Mouse (Mus musculus) neural tube, embryonic 10.5 days (tissue): ENCODE measurements at regions not wholly inside any gene's neighbourhood (a gene's known extent, or its start where the extent isn't known, plus 50 kb on each side); places are given as distances from the start of the nearest gene placed in this dataset.

Experiments used
- DNase-seq: peaks from one replicate; pipeline ENCODE4 v3.0.0-alpha.2; 2017; ENCODE audit warnings: low spot score; ENCODE audit errors: extremely low spot score

- no peak for DNase-seq
These were observed 55.8 kb downstream of the Mid1ip1 start for GRCm38 (mm10) chrX:10770575-10770974.

- no peak for DNase-seq
These were observed 61.1 kb downstream of the Mid1ip1 start for GRCm38 (mm10) chrX:10775714-10776515.

- DNase-seq, result no peak
These were observed 61.7 kb downstream of the Mid1ip1 start for GRCm38 (mm10) chrX:10776516-10776818.

GRCm38 (mm10) chrX:10778014-10778413 is 63.2 kb downstream of the Mid1ip1 start:
- DNase-seq, result no peak

GRCm38 (mm10) chrX:10786359-10786758 is 71.5 kb downstream of the Mid1ip1 start:
- DNase-seq, result no peak

GRCm38 (mm10) chrX:10787057-10787456 is 72.2 kb downstream of the Mid1ip1 start:
- no peak for DNase-seq

- DNase-seq, result no peak
These were observed 105.6 kb downstream of the Mid1ip1 start for GRCm38 (mm10) chrX:10820313-10820920.

- no peak for DNase-seq
These were observed 118.9 kb downstream of the Mid1ip1 start for GRCm38 (mm10) chrX:10833681-10834080.

- no peak for DNase-seq
These were observed 142.3 kb downstream of the Mid1ip1 start for GRCm38 (mm10) chrX:10857089-10857488.

- no peak for DNase-seq
These were observed 142.9 kb downstream of the Mid1ip1 start for GRCm38 (mm10) chrX:10857668-10858067.

GRCm38 (mm10) chrX:10871613-10872012 is 156.8 kb downstream of the Mid1ip1 start:
- DNase-seq, result no peak

GRCm38 (mm10) chrX:10877856-10878255 is 163.0 kb downstream of the Mid1ip1 start:
- DNase-seq, result peak; percentile 26

GRCm38 (mm10) chrX:10878922-10879321 is 164.1 kb downstream of the Mid1ip1 start:
- no peak for DNase-seq

- DNase-seq, result no peak
These were observed 169.1 kb downstream of the Mid1ip1 start for GRCm38 (mm10) chrX:10883729-10884464.

GRCm38 (mm10) chrX:10892815-10893214 is 178.0 kb downstream of the Mid1ip1 start:
- no peak for DNase-seq

- no peak for DNase-seq
These were observed 181.6 kb downstream of the Mid1ip1 start for GRCm38 (mm10) chrX:10896193-10896955.

- DNase-seq, result no peak
These were observed 187.9 kb downstream of the Mid1ip1 start for GRCm38 (mm10) chrX:10902686-10903085.

GRCm38 (mm10) chrX:10904072-10904471 is 189.3 kb downstream of the Mid1ip1 start:
- no peak for DNase-seq

- no peak for DNase-seq
These were observed 190.1 kb downstream of the Mid1ip1 start for GRCm38 (mm10) chrX:10904889-10905288.

GRCm38 (mm10) chrX:10911127-10912061 is 196.6 kb downstream of the Mid1ip1 start:
- DNase-seq, result no peak
